Mouse (Mus musculus) hindbrain, embryonic 15.5 days (tissue): ENCODE results near the gene Cdkn2aipnl. TPM values are rescaled to one million over a fixed set of nuclear protein-coding genes. Genes with fewer than 3 reads are reported as not detected.

Experiments used
- ATAC-seq: fragments of 200-750 bp; cut with Nextera tagmentation; 2 replicates; pipeline ENCODE4 v1.8.0; 2017; ENCODE audit warnings: low read depth, moderate number of reproducible peaks, moderate TSS enrichment; ENCODE audit not compliant: low FRiP score
- H3K27ac ChIP-seq: fragments of 300-500 bp; sonication (generic); replicated peaks from 2 replicates; pipeline ENCODE4 v1.5.1; 2015; ENCODE audit warnings: mild to moderate bottlenecking, inconsistent platforms
- H3K27me3 ChIP-seq: fragments of 300-500 bp; sonication (generic); 2 replicates; pipeline ENCODE4 v1.6.1; 2015; ENCODE audit warnings: control low read depth, inconsistent platforms
- H3K36me3 ChIP-seq: fragments of 300-500 bp; sonication (generic); 2 replicates; pipeline ENCODE4 v1.6.1; 2015; ENCODE audit warnings: control low read depth, inconsistent platforms
- H3K4me1 ChIP-seq: fragments of 300-500 bp; sonication (generic); replicated peaks from 2 replicates; pipeline ENCODE4 v1.6.1; 2015; ENCODE audit warnings: control low read depth, inconsistent platforms
- H3K4me2 ChIP-seq: fragments of 300-500 bp; sonication (generic); 2 replicates; pipeline ENCODE4 v1.6.1; 2015; ENCODE audit warnings: moderate library complexity, mild to moderate bottlenecking, inconsistent platforms
- H3K4me3 ChIP-seq: fragments of 300-500 bp; sonication (generic); 2 replicates; pipeline ENCODE4 v1.5.1; 2015; ENCODE audit warnings: mild to moderate bottlenecking, inconsistent platforms
- H3K9ac ChIP-seq: fragments of 300-500 bp; sonication (generic); 2 replicates; pipeline ENCODE4 v1.6.1; 2015; ENCODE audit warnings: inconsistent platforms
- H3K9me3 ChIP-seq: fragments of 300-500 bp; sonication (generic); 2 replicates; pipeline ENCODE4 v1.6.1; 2016; ENCODE audit warnings: control low read depth, inconsistent platforms
- WGBS: fragments of 180-500 bp; shearing (Covaris S2); methylation state at CpG from one replicate; pipeline ENCODE4 v1.1.7; 2015; 5-methylcytosine and 5-hydroxymethylcytosine counted together
- polyA plus RNA-seq: library from polyadenylated mRNA; unstranded; fragments of >200 nt; fragmentation: Nextera tagmentation; extraction: Ambion mirVana; gene quantifications from 2 replicates; pipeline ENCODE4 v1.2.1, GENCODE M21; 2015

The Cdkn2aipnl gene
- polyA plus RNA-seq, 1 experiment from 2014 or later, result 122 TPM

DNA sequence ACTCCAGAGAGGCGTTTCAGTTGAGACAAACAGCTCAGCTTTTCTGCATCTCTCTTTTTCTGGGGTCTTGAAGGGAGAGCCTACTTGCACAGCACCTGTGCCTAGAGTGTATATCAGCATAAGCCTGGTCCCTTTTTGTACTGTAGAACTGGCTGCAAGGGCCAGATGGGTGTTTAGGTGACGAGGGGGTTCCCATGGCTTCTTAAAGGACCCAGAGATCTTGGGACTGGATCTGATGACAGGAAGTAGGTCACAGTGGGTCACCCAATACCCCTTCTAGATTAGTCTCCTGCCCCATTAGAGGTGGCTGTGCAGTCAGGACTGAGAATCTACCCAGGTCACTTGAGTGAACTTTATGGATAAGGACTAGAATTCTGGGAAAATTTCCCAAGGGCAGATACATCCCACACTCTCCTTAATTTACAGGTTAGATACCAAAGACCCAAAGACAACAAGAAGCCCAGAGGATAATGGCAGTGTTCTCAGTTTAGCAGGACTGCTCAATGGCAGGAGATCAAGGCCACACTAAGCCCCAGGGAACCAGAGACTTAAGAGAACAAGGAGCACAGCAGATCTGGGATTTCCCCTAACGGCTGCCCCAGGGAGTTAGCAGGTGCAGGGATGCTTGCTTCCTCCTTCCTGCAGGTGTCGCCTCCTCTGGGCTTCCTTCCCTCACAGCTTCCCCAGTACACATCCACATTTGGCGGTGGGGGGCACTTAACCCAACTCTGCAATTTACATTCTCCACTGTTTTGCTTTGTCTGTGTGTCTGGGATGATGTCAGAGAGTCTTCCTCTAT, 31.6 kb upstream of the Cdkn2aipnl start:
- no peak for ATAC-seq
- no peaks in the 10 kb centered on the region for H3K36me3 ChIP-seq
- 62% methylated on average over 5 of the region's 5 CpGs for WGBS

DNA sequence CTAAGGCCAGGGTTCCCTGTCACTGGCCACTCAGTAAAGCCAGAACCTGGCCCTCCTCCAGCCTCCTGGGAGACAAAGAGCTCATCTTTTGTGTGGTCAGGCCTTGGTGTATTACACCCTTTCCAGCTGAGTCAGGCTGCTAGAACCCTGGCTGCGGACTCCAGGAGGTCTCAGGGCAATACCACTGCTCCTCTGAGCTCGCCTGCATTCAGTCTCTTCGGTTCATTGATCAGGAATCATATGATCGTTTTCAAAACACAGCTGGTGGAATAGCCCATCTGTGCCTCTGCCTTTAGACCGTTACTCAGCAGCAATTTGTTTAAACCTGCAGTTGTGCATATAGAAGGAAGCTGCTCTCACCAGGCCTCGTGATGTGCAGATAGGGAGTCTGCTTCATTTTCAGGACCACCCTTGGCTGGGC, 30.1 kb upstream of the Cdkn2aipnl start:
- ATAC-seq, result no peak
- Histone ChIP-seq H3K36me3 (no peaks in the 10 kb centered on the region), H3K4me2 (no peak overlapping the region), H3K4me1 (no peaks in the 10 kb centered on the region), H3K9me3 (no peaks in the 10 kb centered on the region), H3K27ac (no peak overlapping the region), H3K4me3 (no peak overlapping the region), H3K27me3 (no peaks in the 10 kb centered on the region), H3K9ac (no peak overlapping the region)
- WGBS, result 54% methylated on average over 6 of the region's 6 CpGs

More for the DNA sequence above, 31.6 kb upstream of the Cdkn2aipnl start:
- H3K9me3 ChIP-seq, result no peaks in the 10 kb centered on the region
- H3K9ac ChIP-seq, result no peak overlapping the region
- no peak overlapping the region for H3K27ac ChIP-seq
- no peak overlapping the region for H3K4me2 ChIP-seq
- H3K4me3 ChIP-seq, result no peak overlapping the region
- no peaks in the 10 kb centered on the region for H3K4me1 ChIP-seq
- no peaks in the 10 kb centered on the region for H3K27me3 ChIP-seq

DNA sequence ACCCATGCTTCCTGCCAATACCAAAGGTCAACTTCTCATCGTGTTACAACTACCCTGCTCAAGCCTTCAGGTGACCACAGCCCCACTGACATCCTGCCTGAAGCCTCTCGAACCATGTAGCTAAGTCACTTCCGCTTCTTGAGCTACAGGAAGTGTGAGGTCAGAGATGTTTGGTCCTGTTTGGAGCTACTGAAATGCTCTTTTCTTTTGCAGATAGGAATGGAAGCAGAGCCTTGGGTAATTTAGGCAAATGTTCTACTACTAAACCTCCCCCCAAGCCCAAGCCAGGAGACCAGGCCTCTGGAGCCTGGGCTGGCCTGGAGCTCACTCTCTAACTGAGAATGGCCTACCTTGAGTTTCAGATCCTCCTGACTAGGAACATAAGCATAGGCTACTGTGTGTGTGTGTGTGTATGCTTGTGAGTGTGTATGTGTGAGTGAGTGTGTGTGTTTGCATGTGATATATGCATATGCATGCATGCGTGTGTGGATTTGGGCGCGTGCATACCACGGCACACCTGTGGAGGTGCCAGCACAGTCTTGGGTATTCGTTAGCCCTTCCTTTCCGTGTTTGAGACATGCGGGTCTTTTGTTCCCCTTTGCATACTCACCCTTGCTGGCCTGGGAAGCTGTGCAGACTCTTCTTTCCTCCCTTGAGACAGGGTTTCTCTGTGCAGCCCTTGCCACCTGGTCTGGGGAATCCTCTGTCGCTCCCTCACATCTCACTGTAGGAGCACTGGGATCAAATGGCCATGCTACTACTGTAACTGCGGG, 28.5 kb upstream of the Cdkn2aipnl start:
- no peak overlapping the region for H3K4me3 ChIP-seq

DNA sequence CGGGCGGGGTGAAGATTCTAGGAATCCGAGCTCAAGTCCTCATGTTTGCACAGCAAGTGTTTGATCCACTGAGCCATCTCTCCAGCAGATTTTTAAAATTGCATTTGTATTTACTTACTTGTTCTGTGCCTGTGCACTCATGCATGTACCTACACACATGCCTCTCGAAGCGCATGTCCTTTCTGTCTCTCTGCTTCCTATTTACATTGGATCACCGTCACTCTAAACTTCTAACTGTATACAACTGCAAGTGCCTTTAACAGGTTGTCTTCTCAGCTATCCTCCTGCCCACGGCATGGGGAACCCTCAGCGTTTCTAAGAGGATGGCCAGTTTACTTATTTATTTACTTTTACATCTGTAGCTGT, 27.9 kb upstream of the Cdkn2aipnl start:
- H3K9me3 ChIP-seq, result no peaks in the 10 kb centered on the region
- no peak for ATAC-seq
- H3K36me3 ChIP-seq, result no peaks in the 10 kb centered on the region
- no peak overlapping the region for H3K9ac ChIP-seq
- H3K27me3 ChIP-seq, result no peaks in the 10 kb centered on the region
- H3K4me1 ChIP-seq, result peaks cover 14% of the 10 kb centered on the region
- no peak overlapping the region for H3K27ac ChIP-seq
- H3K4me2 ChIP-seq, result no peak overlapping the region
- H3K4me3 ChIP-seq, result no peak overlapping the region
- 83% methylated on average over 8 of the region's 8 CpGs for WGBS

More for the DNA sequence above, 28.5 kb upstream of the Cdkn2aipnl start:
- Histone ChIP-seq H3K4me2 (no peak overlapping the region), H3K9me3 (no peaks in the 10 kb centered on the region), H3K9ac (no peak overlapping the region), H3K27ac (no peak overlapping the region), H3K36me3 (no peaks in the 10 kb centered on the region), H3K27me3 (no peaks in the 10 kb centered on the region), H3K4me1 (peaks cover 14% of the 10 kb centered on the region)
- no peak for ATAC-seq
- 87% methylated on average over 12 of the region's 12 CpGs for WGBS

DNA sequence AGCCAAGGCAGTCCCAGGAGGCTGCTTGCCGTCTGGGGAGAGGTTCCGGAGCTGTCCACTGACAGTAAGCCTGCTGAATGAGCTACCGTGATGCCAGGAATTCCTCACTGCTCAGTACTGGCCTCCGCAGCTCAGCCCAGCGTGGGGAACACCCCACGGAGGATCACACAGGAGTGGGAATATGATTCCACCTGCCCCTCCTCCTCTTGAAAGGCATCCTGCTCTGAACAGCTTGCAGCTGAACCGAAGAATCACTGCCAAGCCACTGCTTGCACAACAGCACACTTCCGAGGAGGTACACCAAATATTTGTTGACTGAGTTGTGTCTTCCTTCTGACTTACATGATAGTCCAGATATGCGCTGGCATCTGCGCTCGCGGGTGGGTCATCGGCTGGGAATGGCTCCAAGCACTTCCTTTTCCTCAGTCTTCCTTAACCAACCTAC, 26.9 kb upstream of the Cdkn2aipnl start:
- H3K27me3 ChIP-seq, result no peaks in the 10 kb centered on the region
- WGBS, result 77% methylated on average over 13 of the region's 13 CpGs
- no peak overlapping the region for H3K9ac ChIP-seq
- no peak overlapping the region for H3K27ac ChIP-seq
- H3K4me2 ChIP-seq, result no peak overlapping the region
- peaks cover 19% of the 10 kb centered on the region for H3K4me1 ChIP-seq
- H3K9me3 ChIP-seq, result no peaks in the 10 kb centered on the region
- no peak overlapping the region for H3K4me3 ChIP-seq
- ATAC-seq, result no peak
- H3K36me3 ChIP-seq, result no peaks in the 10 kb centered on the region

DNA sequence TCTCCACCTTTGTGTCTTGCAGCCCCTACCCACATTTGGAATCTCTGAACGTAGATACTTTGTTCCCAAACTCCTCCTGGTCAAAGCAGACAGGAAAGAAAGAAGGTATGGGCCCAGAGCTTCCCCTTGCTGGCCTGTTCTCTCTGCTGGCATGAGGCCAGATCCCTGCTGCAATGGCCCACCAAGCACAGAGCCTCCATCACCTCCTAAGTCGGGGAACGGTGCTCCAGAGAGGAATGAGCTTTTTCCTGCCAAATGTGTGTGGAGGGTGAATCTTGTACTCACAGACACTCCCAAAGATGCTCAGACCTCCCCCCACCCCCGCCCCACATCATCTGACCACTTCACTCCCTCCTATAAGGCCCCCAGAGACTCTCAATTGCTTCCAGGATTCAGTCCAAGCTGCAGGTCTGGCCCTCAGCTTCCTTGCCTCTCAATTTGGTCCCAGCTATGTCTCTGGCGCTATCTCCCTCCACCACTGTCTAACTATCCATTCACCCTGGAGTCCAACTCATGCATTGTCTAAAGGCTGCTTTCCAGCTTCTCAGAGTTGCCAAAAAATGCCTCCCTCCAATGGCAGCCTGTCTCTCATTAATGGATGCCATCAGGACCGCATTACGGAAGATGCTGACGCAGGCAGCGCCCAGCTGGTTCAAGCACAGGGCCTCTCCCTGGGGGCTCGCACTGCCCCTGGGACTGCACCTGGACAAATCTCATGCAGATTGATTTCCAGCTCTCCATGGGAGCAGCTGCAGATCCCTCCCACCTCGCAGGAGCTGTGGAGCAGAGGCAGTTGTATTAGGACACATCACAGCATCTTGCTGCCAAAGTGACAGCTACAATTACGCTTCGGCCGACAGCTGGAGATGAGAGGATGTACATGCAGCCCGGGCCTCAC, 24.6 kb upstream of the Cdkn2aipnl start:
- WGBS, result 41% methylated on average over 15 of the region's 15 CpGs
- no peaks in the 10 kb centered on the region for H3K36me3 ChIP-seq
- no peaks in the 10 kb centered on the region for H3K9me3 ChIP-seq
- no peak overlapping the region for H3K4me3 ChIP-seq
- H3K4me1 ChIP-seq, result peaks cover 25% of the 10 kb centered on the region
- 0 out of 2 replicates have a peak, but pooled peaks cover 2% of the 10 kb centered on the region for H3K27me3 ChIP-seq
- peak; percentile 43; the same call in 1 of the 2 replicates for ATAC-seq
- peak overlapping the region; percentile 38 for H3K4me2 ChIP-seq
- no peak overlapping the region for H3K9ac ChIP-seq
- peak overlapping the region; percentile 70 for H3K27ac ChIP-seq

DNA sequence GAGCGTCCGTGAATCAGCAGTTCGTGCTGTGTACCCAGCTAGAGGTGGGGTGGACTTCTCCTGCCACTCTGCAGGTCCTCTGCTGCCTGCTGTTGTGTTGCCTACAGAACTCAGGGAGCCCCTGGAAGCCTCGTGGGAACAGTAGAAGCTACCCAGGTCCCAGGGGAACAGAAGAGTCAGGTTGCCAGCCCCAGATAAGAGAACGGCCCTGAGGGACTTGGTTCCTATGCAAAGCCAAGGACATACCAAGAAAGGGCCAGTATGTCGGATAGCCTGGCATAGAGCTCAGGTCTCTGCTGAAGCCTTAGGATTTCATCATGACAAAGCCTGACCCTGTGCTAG, 24.0 kb upstream of the Cdkn2aipnl start:
- no peak for ATAC-seq
- WGBS, result 44% methylated on average over 6 of the region's 6 CpGs
- Histone ChIP-seq H3K9ac (no peak overlapping the region), H3K4me1 (peaks cover 25% of the 10 kb centered on the region), H3K27me3 (0 out of 2 replicates have a peak, but pooled peaks cover 2% of the 10 kb centered on the region), H3K36me3 (no peaks in the 10 kb centered on the region), H3K27ac (peak overlapping the region; percentile 70; the same call in 1 of the 2 replicates), H3K9me3 (no peaks in the 10 kb centered on the region), H3K4me2 (peak overlapping the region; percentile 38), H3K4me3 (no peak overlapping the region)

DNA sequence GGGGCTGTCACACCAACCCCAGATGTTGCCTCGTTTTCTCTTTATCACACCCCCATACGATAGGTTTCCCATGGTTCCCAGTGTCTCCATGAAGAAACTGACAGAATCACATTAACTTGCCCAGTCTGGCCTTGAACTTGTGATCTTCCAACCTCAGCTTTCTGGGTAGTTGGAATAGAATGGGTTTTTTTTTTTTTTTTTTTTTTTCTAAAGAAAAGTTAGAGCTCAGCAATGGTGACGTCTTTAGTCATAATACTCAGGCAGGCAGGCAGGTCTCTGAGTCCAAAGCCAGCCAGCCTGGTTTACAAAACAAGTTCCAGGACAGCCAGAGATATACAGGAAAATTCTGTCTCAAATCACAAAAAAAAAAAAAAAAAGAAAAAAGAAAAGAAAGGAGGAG, 23.2 kb upstream of the Cdkn2aipnl start:
- Histone ChIP-seq H3K27me3 (0 out of 2 replicates have a peak, but pooled peaks cover 2% of the 10 kb centered on the region), H3K4me3 (no peak overlapping the region), H3K9me3 (no peaks in the 10 kb centered on the region), H3K27ac (no peak overlapping the region), H3K4me2 (no peak overlapping the region), H3K36me3 (no peaks in the 10 kb centered on the region), H3K9ac (no peak overlapping the region), H3K4me1 (peaks cover 25% of the 10 kb centered on the region)
- no peak for ATAC-seq
- 82% methylated on average over 3 of the region's 3 CpGs for WGBS

DNA sequence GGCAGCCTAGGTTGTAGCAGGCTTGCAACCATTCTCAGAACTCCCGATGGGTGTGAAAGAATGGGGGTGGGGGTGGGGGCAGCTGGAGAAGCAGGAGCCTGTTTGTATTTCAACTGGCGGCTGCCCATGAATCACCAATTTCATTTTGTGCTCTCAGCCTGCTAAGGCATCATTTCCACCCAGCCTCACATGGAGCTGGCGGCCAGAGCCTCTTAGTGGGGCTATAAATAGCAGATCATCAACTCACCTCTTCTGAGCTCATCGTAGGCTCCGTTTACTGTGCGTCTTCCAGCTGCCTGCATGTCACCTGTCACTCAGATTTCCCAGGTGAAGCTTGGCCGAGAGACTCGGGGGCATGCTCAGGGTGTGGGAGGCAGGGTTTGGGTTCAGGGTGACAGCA, 21.9 kb upstream of the Cdkn2aipnl start:
- Histone ChIP-seq H3K4me2 (no peak overlapping the region), H3K9me3 (no peaks in the 10 kb centered on the region), H3K4me3 (no peak overlapping the region), H3K4me1 (peaks cover 25% of the 10 kb centered on the region), H3K27me3 (0 out of 2 replicates have a peak, but pooled peaks cover 2% of the 10 kb centered on the region), H3K9ac (no peak overlapping the region), H3K27ac (0 out of 2 replicates have a peak overlapping the region, but pooled peaks have one; percentile 11), H3K36me3 (no peaks in the 10 kb centered on the region)
- no peak for ATAC-seq
- WGBS, result 45% methylated on average over 8 of the region's 8 CpGs

DNA sequence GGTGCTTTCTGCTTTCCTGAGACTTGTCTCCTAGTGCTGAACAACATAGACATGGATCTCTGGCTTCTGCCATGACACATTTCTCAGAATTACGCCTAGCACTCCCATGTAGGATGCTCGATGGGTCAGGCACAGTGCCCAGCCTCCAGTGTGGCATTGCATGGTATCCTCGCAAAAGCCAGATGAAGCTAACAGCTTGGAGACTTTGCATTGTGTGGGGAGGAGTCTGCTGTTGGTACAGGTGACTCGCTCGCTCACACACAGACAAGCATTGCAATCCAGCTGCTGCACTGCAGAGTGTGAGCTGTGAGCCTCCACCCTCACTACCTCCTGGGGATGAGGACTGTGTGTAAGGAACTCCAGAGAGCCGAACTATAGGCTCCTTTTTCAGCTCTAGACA, 21.3 kb upstream of the Cdkn2aipnl start:
- 0 out of 2 replicates have a peak, but pooled peaks cover 2% of the 10 kb centered on the region for H3K27me3 ChIP-seq
- no peaks in the 10 kb centered on the region for H3K36me3 ChIP-seq
- H3K9ac ChIP-seq, result no peak overlapping the region
- ATAC-seq, result no peak
- peaks cover 25% of the 10 kb centered on the region for H3K4me1 ChIP-seq
- H3K4me2 ChIP-seq, result no peak overlapping the region
- WGBS, result 73% methylated on average over 6 of the region's 6 CpGs
- no peaks in the 10 kb centered on the region for H3K9me3 ChIP-seq
- no peak overlapping the region for H3K27ac ChIP-seq
- no peak overlapping the region for H3K4me3 ChIP-seq

DNA sequence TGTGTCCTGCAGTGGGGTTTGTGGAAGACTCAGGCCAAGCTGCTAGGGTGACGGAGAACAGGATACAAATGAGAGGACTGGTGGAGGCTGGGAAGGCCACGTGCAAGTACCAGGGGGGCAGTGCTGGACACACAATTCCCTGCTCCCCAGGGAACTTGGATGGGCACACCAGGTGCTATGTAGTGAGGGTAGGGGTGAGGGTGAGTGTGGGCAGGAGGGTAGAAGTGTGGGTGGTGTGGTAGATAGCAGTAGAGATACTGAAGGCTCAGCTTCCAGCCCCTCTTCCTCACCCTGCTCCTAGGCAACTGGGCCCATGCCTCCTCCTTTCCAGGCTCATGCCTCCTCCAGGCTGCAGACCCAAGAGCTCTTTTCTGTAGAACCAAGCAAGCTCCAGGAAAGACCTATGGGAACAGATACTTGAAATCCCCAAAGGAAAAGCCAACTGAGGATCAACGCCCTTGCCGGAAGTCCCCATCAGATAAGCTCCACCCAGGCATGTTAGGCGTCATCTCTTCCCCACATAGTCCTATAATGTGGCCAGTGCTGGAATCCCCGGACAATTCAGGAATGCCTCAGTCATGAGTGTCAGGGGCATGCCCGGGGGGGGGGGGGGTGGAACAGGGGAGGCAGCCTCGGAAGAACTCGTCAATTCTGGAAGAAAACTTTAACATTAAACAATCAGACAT, 18.2 kb upstream of the Cdkn2aipnl start:
- H3K27me3 ChIP-seq, result 0 out of 2 replicates have a peak, but pooled peaks cover 2% of the 10 kb centered on the region
- no peak overlapping the region for H3K9ac ChIP-seq
- H3K4me1 ChIP-seq, result peaks cover 11% of the 10 kb centered on the region
- H3K36me3 ChIP-seq, result no peaks in the 10 kb centered on the region
- 83% methylated on average over 9 of the region's 9 CpGs for WGBS
- H3K27ac ChIP-seq, result no peak overlapping the region
- H3K4me3 ChIP-seq, result no peak overlapping the region
- no peak for ATAC-seq
- H3K9me3 ChIP-seq, result no peaks in the 10 kb centered on the region
- no peak overlapping the region for H3K4me2 ChIP-seq
